Mouse (Mus musculus) T-helper 2 cell (primary cell): Measurements from ENCODE around the gene Rgs19.

Source experiments
- in situ Hi-C: fragments of 300-600 bp; cut with MboI, MseI; formaldehyde crosslinking; loops from one replicate; pipeline ENCODE4 v1.15.1; 2025; ENCODE audit warnings: high pct_unique_total_duplicates

The Rgs19 gene

DNA sequence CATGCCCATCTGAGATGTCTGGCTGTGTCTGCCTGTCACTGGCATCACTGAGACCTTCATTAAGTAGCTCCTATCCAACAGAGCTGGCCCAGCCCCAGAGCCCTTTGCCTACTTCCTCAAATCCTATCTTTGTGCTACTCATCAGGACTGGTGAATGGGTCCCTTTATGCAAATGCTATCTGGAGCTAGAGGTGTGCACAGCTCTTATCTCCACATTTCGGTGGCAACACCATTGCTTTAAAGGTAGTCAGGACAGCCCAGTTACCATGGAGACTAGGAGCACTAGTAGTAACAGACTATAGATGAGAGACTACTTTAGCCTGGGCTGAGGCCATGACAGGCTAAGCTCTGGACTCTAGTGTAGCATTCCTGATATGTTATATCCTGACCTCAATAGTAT, 9.1 kb downstream of the Rgs19 start:
- in situ Hi-C loops: no loop called here

DNA sequence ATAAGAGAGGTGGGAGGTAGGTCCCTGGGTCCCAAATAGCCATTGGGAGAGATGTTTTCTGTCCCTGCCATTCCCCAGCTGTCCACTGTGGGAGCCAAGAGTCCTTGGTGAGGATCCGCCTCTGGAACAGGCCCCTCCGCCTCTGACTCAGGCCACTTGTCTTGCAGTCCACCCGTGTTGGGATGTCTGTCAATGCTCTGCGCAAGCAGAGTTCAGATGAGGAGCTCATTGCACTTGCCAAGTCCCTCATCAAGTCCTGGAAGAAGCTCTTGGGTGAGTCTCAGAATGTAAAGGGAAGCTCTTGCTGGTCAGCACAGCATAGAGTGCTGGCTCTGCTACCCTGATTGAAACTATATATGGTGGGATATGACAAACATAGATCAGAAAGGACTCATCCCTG, 10.4 kb downstream of the Rgs19 start:
- in situ Hi-C loops: no loop called here

DNA sequence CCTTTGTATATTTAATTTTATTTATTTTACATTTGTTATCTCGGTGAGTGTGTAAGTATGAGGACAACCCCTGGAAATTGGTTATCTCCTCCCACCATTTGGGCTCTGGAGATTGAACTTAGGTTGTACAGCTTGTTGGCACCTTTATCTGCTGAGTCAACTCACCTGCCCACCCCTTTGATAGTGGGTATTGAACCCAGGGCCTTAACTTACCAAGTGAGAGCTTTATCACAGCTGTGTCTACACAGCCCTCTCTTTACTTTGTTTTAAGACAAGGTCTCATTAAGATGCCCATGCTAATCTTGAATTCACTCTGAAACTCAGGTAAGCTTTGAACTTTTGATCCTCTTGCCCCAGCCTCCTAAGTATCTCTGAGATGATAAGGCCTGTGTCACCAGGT, 11.8 kb downstream of the Rgs19 start:
- in situ Hi-C loops: no loop called here

DNA sequence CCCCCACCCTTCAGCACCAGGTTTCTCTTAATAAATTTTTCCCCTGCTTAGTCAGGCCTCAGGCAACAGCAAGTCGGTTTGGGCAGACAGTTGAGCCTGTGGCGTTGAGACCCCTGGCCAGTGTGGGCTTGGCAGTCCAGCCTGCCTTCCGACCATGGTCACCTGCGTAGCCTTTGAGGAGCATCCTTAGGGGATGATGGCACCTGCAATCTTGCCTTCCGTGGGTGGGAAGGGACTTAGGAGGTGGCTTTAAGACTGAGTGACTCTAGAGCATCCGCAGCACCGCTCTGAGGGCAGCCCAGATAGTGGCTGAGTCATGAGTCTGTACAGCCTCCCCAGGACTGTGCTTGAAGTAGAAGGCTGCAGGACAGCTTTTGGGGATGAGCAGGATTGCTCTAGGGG, 13.1 kb downstream of the Rgs19 start:
- in situ Hi-C loops: no loop called here

DNA sequence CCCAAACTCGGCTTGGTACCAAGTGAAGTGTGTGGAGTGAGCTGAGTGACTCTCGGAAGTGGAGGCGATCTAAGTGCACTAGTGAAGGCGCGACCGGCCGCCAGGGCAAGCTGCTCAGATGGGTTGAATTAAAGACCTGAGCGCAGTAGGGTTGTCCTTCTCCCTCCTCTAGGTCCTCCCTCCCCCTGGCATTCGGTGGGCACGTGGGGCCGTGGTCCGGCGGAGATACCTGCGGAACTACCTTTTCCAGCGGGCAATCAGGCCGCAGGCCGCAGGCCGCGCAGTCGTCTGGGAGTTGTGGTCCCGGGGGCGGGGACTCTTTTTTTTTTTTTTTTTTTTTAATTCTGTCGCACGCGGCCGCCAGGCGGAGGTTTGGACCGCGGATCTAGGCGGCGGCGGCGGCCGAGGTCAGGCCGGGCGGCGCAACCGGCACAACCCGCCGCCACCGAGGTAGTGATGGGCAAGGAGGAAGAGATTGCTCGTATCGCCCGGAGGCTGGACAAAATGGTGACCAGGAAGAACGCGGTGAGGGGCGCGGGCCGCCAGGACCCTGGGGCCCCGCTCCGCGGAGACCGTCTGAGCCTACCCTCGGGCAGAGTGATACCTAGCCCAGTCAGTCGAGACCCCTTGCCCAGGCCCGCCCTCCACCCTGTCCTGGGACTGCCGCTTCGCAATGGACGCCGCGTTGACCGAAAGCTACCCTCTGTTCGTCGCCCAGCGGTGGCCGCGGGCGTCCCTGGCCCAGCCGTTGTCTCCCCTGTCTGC, 13.6 kb downstream of the Rgs19 start, which contains the start of gene Tcea2:
Tcea2 (plus strand) TSS at position 360 of the 765 bp plus-strand sequence.
- in situ Hi-C loops: loop anchor here (5.0 kb wide), 1 partner anchor 98 kb away; the partner anchor contains the start of gene Uckl1

DNA sequence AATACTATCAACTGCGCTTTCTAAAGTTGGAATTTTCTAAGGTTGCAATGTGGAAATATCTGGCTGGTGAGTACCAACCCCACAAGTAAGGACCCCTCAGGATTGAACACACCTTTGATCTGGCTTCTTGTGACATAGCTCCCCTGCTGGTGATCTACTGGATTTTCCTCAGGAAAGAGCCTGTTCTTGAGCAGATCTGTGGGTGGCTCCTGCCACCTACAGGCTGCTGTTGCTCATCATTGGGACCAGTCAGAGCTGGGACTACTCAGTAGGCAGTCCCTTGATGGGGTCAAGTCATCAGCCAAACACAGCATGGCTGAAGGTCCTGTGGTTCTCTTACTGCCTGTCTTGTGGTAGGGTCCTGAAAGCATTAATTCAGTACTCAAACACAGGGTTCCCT, 15.0 kb downstream of the Rgs19 start:
- in situ Hi-C loops: loop anchor here (5.0 kb wide), 1 partner anchor 96 kb away; the partner anchor contains the start of gene Uckl1

DNA sequence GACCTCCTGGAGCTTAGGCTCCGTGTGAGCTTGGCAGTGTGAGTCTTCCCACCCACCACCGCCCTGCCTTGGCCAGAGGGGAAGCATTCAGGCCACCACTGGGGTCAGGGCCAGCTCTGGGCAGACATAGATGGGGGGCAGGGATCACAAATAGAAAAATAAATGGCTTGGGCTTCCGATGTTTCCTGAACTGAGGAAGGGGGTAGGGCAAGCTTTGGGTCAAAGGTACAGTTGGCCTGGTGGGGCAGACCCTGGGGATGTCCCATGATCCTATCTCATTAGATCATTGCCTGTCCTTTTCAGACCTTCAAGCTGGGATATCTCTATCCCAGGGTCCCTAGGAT, 16.1 kb downstream of the Rgs19 start:
- in situ Hi-C loops: loop anchor here (5.0 kb wide), 1 partner anchor 95 kb away; the partner anchor contains the start of gene Uckl1

DNA sequence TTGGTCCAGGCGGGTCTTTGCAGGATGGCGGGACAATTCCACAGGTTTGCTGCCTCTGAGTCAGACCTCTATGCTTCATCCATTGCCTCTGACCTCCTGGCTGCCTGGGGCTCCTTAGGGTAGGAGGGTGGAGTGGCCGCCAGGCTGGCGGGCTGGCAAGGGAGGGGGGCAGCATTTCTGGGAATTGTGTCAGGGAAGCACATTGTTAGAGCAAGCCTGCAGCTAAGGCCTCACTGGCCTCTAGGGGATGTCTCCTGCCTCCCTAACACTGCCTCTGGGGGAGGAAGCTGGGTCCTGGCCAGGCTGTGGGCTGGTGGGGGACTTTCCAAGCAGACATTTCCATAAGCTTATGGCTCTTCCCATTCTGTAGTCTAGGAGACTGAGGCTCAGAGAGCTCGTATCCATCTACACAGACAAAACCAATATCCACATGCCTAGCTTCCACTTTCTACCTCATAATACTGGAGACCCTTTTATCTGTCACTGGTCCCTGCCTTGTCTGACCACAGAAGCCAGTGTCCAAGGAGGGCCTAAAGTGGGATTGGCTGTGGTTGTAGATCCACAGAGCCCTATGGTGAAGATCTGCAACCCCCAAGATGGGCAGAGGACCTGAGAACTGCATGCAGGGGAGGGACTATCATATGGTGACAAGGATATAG, 16.6 kb downstream of the Rgs19 start:
- in situ Hi-C loops: loop anchor here (5.0 kb wide), 1 partner anchor 95 kb away; the partner anchor contains the start of gene Uckl1

DNA sequence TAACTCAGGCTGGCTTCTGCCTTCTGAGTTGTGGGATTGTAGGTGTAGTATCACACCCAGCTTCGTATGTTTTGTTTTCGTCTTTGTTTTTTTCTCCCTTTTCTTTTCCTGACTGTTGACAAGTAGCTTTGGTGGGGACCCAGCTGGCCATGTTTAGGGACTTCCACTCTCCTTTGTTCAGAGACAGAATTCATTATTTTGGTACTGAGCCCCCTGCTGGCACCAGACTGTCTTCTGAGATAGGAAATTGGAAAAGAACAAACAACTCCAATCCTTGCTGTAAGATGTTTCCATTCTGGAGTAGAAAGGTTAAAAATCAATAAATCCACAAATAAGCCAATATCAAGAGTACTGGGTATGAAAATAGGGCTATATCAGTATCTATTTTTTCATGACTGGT, 17.4 kb downstream of the Rgs19 start:
- in situ Hi-C loops: loop anchor here (5.0 kb wide), 1 partner anchor 94 kb away; the partner anchor contains the start of gene Uckl1

DNA sequence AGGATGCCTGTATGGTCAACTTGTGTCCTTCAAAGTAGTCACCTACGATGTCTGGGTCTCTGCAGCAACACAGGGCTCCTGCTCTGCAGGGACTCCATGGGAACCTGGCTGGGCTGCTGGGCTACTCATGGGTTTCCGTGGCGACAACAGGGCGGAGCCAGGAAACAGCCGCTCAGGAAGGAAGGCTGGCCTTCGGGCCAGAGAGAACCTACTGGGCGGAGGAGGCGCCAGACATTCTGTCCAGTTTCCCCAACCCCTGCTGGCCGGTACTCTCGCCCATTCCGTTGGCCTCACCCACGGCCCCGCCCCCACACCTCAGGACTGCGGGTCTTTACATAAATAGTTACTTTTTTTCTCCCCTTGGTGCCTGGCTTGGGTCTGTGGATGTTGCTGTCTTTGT, 18.3 kb downstream of the Rgs19 start:
- in situ Hi-C loops: loop anchor here (5.0 kb wide), 1 partner anchor 93 kb away; the partner anchor contains the start of gene Uckl1

DNA sequence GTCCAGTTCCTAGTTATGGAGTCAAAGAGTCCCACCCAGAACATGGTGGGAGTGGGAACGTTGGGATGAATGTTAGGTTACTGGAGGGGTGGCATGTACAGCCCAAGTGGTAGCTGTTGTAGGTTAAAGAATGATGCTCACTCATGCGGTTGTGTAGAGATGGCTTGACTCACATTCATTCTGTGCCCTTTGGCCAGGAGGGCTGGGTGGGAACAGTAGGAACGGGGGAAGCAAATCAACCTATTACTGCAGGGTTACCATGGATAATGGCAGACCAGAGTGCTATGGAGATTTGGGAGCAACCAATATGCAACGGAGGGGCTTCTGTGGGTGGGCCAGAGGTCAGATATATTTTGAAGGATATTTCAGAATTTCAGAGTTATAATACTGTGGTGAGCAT, 18.8 kb downstream of the Rgs19 start:
- in situ Hi-C loops: loop anchor here (5.0 kb wide), 1 partner anchor 93 kb away; the partner anchor contains the start of gene Uckl1

DNA sequence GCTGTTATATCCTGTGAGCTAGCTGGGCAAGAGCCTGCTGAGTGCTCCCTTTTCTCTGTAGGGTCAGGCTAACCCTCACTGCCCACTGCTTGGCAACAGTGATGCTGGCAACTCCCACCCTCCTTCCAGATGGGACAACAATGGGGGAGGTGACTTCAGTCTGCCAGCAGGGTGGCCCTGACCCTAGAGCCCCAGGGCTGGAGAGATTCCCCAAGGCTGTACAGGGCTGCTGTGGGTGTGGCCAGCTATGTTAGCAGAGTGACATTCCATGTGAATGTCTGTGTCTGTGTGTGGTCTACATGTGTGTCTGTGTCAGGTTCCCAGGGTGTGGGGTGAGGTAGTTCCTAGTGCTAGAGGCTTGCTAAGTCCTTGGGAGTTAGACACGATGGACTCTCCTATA, 20.3 kb downstream of the Rgs19 start:
- in situ Hi-C loops: no loop called here

DNA sequence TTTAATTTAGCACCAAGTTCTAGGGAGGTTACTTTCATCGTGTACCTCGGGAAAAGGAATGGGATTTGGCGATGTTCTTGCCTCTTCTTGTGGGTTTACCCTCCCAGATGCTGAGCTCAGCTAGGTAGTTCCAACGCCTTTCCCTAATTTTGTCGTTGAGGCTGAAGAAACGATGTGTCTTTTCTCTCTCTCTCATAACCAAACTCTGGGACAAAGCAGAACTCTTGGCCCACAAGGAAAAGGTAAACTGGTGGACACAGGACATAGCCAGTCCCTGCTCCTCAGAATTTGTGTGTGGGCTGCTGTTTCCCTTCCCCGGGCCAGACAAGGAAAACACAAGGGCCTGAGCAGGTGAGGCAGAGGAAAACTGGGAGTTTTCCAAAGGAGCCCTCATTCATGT, 21.8 kb downstream of the Rgs19 start:
- in situ Hi-C loops: no loop called here

DNA sequence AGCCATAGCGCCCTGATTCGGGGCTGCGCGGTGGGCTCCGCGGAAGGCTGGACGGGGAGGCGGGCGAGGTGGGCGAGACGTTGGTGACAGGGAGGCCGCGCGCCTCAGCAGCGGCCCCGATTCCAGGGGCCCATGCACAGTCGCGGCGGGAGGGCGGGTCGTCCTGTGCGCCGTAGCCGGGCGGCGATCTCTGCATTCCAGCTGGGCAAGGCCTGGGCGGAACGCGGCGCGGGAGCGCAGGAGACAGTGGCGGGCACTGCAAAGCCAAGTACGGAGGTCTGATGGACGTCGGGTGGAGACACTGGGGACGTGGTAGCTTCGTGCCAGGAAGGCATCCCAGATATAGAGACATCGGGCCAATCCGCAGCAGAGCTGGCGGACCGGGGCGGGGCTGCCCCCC, 22.5 kb downstream of the Rgs19 start, which contains the start of gene Sox18:
Sox18 (minus strand) TSS at position 315 of the 400 bp plus-strand sequence.
- in situ Hi-C loops: no loop called here

DNA sequence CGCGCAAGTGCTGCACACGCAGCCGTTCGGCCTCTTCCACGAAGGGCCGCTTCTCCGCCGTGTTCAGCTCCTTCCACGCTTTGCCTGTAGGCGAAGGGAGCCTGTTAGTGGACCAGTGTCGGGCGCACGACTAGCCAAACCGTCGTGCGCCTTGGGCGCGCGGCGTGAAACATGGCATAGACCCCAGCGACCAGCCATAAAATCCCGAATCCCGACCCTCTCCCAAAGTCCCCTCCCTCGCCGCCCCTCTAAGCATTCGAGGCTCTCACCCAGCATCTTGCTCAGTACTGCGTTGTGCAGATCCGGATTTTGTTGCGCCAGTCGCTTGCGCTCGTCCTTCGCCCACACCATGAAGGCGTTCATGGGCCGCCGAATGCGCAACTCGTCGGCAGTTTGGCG, 22.9 kb downstream of the Rgs19 start:
- in situ Hi-C loops: no loop called here

DNA sequence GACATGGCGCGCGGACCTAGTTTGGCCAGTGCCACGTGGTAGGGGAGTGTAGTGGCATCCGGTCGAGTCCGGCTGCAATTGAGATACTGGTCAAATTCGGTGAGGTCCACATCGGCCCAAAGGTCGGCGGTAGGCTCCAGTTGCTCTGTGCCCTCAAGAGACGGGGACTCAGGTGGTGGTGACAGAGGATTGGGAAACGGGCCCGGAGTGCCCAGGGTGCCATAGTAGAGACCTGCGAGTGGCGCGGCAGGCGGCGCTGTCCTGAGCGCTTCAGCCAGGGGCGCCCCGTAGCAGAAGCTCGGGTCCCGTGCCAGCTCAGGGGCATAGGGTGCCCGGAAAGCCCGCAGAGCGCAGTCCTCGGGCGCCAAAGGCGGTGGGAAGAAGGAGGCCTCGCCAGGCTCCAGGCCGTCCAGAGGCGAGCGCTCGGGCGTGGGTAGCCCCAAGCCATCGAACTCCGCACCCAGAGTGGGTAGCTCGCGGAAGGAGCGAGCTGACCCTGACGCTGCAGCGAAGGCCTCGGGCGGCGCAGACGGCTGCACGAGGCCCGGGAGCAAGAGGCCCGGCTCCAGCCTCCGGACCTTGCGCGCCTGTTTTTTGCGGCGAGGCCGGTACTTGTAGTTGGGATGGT, 23.4 kb downstream of the Rgs19 start:
- in situ Hi-C loops: no loop called here

DNA sequence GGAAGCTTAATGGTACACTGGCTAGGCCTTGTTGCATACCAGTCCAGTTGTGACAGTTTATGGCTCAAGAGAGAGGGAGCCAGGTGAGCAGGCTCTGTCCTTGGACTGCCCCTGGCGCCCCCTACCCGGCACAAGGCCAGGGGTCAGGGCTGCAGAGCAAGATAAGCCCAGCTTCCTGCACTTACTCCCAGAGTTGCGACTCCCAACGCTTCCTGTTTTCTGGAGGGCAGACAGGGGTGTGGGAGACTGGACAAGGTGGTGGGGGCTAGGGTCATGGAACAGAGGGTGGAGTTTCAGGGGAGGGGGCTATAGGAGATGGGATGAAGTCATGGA, 30.5 kb downstream of the Rgs19 start:
- in situ Hi-C loops: no loop called here

DNA sequence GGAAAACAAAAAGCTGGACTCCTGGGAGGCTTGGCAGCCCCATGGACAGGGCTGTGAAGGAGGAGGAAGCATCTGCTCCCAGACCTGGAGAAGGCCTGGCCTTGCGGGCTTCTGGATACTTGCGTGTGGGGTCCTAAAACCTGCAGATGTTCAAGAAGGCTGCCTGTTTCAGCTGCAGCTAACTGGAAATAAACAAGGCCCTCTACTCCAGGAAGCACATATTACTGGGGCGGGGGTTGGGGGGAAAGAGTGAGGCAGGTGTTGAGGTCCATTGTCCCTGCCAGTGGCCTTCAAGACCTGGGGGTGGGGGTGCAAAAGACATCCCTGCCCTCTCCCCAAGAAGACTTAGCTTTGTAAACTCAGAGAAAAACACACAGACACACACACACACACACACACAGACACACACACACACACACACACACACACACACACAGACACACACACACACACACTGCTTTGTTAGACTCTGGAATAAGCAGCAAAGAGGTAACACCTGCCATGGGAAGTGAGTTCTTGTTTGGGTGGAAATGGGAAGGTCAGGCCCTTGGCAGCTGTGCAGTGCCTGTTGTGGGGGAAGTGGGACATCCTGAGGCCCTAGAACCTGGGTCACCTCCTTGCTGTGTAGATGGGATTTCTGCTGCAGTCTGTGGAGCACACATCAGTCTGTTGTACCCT, 31.0 kb downstream of the Rgs19 start:
- in situ Hi-C loops: no loop called here

DNA sequence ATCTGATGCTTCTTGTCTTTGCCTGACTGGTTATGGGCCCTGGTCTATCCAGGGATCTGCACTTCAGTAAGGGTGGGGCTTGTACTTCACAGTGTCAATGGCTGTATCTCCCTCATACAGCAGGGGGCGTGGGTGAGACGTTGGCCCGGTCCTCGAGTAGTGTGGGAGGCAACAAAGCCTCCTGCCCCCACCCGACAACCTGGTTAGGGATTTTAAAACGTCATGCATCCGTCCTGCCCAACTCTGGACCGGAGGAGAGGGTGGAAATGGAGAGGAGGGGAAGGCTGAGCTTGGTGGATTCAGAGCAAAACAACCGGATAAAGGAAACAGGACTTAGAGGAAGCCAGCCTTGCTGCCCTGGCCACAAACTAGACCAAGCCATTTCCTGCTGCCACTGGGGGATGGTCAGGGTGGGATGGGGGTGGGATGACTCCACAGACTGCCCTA, 34.1 kb downstream of the Rgs19 start:
- in situ Hi-C loops: no loop called here

DNA sequence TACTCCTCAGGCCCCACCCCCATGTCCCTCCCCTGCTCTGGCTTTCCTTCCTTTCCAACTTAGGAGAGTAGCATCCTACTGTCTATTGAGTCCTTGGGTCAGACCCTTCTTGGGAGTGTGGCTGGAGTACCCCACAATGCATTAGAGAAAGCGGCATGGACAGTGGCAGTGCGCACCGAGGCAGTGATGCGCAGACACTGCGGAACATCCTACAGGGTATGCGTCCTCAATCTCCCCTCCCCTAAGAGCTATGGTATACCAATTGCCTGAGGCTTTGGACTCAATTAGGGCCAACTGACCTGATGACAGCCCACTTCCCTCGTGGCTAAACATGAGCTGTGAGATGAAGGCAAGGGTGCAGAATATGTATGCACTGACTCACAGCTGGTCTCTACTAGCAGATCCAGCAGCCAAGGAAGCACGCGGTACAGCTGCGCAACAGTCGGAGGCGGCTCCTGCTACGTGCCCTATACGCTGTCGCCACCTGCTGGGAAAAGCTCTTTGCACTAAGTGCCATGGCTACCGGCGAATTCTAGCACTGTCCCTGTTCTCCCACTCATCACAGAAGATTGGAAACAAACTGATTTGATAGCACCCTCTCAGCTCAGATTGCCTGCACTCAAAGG, 34.7 kb downstream of the Rgs19 start:
- in situ Hi-C loops: no loop called here

DNA sequence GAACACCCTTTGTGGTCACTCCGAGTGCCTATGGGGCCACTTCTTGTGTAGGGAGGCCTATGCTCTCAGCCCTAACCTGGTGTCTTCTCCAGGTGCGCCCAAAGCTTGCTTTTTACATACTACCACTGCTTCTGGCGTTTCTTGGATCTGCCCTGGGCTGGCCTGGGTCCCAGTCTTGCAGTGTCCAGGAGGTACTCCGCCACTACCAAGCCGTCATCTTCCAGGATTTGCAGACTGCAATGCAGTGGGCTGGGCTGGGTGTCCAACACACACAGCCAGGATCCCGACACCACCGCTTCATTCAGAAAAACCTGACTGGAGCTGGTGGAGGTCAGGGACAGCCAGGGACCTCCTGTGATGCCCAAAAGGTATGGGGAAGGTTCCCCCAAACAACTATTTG, 35.2 kb downstream of the Rgs19 start:
- in situ Hi-C loops: no loop called here
